Mouse (Mus musculus) kidney, postnatal 14 days (tissue): ENCODE results near the gene Kif1bp.

Experiments used
- DNase-seq: peaks from one replicate; pipeline ENCODE4 v3.0.0; 2022; ENCODE audit warnings: mixed read lengths

Gene Kif1bp

DNA sequence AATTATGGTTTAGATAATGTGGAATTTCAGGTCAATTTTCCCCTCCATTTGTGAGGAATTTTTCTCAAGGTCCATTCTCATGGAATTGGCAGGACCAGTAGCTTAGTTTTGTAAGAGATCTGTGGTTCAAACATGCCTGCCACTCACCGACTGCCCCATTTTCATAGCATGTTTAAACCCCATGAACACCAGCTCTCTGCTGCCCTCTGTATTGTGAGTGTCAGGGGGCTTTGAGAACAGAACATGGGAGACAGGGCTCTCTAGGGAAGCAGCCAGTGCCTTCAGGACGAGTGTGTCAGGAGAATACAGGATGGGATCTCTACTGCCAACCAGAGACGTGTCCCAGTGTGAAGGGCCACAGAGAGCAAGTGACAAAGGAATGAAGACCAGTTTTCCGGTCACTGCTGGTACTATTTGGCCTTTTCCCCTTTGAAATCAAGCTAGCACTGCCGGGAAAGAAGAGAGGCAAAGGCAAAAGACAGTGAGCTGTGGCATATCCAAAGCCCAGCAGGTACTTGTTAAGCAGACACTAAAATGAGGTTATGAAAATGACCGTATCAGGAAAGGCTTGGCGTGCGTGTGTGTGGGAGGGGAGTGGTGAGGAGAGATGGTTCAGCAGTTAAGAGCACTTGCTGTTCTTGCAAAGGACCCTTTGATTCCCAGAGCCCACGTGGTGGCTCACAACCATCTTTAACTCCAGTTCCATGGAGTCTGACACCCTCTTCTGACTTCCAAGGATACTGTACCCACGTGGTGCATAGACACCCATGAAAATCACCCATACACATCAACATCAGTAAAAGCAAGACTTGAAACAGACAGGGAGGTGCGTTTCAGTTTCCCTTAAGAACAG, 22.3 kb downstream of the Kif1bp start:
- DNase-seq = no peak

DNA sequence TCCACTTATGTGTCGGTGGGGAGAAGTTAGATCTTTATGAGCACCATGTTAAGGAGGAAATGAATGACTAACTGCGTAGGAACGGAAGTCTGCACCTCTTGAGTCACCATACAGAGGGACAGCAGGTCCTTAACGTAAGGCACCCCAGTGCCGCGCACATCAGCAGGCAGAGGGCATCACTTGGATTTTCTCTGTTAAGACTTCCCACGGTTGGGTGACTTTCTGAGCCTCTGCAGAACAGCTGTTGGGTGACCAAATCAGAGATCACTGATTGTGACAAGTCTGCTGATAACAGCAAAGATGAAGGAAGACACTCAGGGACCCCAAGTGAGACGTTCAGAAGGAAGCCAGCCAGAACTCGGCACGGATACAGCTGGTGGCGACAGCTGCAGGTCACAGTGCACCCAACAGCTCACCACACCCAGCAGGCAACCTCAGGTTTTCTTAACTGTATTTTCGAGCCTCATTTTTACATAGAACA, 24.6 kb downstream of the Kif1bp start:
- DNase-seq = no peak

DNA sequence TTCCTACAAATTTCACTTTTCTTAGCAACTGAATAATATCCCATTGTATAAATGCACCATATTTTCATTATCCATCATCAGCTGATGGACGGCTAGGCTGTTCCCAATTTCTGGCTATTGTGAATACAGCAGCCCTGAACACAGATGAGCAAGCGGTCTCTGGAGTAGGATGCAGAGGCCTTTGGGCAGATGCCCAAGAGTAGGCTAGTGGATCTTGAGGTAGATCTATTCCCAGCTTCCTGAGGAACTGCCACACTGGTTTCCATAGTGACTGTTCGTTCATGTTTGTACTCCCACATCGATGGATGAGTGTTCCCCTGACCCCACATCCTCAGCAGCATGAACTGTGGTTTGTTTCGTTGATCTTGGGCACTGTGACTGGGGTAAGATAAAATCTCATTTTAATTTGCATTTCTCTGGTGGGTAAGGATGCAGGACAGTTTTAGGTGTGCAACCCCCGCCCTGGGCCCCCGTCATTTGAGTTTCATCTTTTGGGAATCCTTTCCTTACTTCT, 27.4 kb downstream of the Kif1bp start:
- DNase-seq = no peak

DNA sequence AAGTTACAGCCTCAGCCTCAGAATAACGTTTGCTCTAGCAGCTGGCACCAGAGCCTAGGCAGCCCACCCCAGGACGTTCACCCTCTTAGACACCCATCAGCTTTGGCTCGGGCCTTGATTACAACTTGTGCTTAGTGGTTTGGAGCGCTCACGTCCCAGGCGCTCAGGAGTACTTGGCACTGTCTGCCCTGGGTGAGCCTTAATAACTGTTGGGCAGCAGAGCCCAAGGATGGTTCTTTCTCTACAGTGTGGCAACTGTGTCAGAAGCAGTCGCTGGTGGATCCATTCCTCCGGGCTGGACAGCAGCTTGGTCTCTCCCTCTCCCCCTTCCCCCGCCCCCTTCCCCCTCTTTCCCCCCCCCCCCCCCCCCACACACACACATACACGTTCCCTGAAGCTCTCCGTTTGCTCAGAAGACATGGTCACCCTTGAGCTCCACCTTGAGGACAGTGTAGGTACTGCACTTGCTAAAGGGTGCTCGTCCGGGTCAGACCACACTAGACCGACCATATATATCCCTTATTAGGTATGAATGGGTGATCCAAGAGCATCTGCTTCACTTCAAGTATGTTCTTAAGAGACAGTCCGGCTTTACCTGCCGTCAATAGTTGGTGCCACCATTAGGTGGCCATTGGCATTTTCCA, 28.6 kb downstream of the Kif1bp start:
- DNase-seq = peak; percentile 81

DNA sequence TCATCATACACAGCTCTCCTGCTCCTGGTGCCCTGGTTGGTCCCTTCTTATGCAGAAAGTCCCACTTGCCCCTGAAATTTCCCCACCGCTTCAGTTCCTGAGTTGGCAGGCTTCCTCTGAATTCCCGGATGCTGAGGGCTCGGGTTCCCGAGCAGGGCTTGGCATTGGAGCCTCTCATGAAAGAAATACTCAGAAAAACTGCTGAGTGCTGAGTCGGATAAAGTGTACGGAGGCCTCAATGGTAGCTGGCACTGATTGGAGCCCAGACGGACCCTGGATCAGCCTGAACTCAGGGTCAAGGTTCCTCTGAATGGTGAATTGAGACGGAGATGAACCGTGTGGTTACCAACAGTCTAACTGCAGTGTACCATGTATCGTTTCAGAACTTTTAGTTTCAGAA, 31.8 kb downstream of the Kif1bp start:
- DNase-seq = peak; percentile 41

DNA sequence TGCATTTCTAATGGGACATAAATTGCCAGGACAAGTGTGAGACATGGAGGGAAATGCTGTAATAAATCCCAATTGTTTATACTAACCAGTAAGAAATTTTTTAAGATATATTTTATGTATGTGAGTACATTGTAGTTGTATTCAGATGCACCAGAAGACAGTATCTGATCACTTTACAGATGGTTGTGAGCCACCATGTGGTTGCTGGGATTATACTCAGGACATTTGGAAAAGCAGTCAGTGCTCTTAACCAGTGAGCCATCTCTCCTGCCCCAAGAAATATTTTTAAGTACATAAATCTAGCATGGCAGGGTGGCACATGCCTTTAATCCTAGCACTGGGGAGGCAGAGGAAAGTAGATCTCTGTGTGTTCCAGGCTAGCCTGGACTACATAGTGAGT, 32.5 kb downstream of the Kif1bp start:
- no peak for DNase-seq

DNA sequence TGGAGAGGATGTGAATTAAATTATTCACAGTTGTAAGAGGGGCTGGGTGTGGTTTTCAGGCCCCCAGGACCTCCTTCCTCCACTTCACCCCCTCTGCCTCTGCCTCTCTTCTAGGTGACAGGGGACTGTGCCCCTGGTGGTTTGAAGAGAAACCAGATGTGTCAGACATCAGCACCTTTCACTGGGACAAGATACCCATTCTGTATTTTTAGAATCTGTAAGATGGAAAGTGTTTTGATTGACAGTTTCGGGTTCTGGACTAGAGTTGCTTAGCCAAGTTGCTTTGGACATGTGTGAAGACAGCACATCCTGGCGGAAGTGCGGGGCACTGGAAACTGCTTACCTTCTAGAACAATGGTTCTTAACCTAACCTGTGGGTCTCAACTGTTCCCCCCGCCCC, 33.9 kb downstream of the Kif1bp start:
- no peak for DNase-seq

DNA sequence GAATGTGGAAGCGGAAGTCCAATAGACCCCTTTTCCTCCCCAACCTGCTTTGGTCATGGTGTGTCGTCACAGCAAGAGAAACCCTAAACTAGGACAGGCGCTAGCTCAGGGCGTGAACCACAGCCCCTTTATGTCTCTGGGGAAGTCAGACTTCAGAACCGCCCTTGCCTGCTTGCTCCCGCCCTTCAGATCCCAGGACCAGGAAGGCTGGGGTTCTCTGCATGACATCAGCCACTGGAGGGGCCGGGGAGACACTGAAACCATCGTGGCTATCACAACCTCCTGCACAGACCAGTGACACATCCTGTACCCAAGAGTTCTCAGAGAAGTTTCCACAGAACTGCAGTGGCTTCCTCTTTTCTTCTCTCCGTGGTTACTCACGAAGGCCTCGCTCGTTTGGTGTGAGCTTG, 34.9 kb downstream of the Kif1bp start:
- no peak for DNase-seq

DNA sequence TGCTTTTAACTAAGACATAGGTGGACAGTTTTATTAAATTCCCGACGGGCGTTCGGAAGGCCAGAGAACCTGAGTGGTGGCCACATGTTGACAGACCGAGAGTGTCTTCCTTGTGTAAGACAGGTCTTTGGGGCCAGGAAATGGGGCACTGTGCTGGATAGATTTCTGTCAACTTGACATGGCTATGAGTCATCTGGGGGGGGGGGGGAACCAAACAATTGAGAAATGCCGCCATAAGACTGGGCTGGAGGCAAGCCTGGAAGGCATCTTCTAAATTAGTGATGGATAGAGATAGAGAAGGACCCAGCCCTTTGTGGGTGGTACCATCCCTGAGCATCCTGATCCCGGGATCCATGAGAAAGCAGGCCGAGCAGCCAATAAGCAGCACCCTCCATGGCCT, 35.3 kb downstream of the Kif1bp start:
- DNase-seq = no peak

DNA sequence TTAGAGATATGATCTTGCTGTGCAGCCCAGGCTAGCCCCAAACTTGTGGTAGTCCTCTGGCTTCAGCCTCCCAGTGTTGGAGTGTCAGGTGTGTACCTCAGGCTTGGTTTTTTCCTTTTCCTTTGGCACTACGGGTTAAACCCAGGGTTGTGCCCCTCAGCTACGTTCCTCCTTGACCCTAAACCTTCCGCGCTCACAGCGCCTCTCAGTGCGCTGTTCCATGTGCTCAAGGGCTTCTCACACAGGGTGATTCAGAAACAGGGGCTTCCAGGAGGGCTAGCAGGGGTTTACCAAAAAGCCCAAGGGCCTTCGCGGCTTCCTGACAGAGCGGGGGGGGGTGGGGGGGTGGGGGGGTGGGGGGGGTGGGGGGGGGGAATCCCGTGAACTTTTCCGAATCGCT, 35.8 kb downstream of the Kif1bp start:
- DNase-seq = no peak

DNA sequence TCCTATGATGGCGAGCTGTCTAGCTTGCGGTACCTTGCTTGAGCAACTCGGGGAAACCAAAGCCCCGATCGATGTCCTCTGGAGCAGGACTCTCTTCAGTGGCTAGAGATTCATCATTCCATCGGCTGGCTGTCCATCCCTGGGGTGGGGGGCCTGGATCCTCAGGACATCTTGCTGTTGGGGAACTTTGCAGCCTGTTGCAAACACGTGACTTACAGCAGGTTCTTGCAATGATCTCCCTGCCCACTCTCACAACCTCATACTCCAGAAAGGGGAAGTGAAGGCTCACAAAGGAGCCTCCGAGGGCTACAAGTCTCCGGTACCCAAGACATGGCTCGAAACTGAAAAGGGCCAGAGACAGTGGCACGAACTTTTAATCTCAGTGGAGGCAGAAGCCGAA, 36.8 kb downstream of the Kif1bp start:
- no peak for DNase-seq

DNA sequence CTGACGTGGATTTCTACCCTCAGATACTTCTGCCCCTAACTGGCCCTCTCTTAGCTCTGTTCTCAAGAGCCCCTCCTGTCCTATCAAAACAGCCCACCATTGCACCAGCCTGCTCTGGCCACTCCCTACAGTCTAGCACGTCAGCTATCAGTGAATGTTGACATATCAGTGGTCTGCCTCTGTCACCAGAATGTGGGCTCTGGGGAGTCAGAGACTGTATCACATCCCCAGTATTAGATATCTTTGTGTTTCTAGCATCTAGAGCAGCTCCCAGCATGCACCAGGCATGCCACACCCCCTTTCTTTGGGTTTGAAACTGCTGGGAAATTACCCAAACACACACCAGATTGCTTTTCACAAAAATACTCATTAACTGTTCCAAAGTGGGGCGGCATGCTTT, 37.5 kb downstream of the Kif1bp start:
- no peak for DNase-seq

DNA sequence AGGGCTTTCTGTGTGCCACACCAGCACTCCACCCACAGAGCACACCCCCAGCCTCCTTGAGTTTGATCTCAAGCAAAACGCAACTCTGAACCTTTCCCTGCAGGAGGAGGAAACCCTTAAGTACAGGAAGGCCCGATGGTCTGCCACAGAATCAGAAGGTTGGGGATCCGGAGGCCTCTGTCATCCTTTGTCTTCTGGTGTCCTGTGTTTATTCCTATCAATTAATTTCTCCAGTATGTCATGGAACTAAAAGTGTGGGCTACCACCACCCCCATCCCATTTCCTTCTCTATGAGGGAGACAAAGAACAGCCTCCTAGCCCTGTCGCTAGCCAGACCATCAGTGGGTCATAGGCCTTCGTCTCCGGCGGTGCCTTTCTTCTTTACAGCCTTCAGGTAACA, 43.7 kb downstream of the Kif1bp start:
- no peak for DNase-seq

DNA sequence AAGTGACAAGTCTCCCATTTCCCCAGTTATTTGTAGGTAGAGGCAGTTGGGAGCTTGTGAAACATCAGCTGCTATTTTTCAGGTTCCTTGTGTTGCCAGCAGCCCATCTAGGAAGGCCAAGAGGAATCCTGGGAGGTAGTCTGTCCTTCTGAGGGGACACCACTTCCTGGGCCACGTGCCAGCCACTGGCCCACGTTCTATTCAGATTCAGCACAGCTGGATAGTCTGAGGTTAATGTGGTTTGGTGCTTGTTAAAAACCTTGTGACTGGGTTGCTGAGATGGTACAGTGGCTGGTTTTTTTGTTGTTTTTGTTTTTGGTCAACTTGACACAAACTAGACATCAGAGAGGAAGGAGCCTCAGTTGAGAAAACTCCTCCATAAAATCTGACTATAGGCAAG, 45.4 kb downstream of the Kif1bp start:
- DNase-seq = no peak

DNA sequence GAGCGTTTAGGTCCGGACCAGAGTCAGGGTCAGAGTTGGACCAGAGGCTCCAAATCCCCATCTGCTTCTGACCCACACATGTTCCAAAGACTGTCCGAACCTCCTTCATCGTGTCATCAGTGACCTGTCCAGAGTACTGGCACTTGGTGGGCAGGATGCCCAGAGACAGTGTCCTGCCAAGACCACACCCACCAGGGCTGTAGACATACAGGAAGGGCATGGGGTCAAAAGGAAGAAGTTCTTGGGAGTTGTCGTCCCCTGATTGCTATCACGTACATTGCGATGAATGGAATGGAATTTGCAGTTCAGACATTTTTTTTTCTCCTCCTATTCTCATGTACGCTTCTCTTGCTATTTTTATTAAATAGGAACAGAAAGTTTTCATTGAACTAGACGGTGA, 48.1 kb downstream of the Kif1bp start:
- DNase-seq = peak; percentile 85

DNA sequence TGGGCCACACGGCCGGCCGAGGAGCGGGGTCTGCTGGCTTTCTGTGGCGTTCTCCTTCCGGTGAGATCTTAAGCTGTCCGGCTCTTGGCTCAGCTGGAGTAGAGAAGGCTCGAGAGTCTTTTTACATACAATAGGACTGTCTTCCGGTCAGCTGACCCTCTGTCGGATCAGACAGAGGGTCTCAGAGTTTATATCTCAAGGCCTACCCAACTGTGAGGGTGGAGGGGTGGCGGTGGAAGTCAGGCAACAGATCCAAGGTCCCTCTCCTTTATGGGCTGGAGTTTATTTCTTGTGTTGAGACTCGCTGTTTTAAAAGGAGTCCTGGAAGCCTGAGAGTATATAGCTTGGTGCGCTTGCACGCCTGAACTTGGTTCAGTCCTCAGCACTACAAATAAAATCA, 50.9 kb downstream of the Kif1bp start, which contains the start of gene Srgn:
Gene Srgn (minus strand): TSS at position 101 of the 400 bp plus-strand sequence.
- no peak for DNase-seq

DNA sequence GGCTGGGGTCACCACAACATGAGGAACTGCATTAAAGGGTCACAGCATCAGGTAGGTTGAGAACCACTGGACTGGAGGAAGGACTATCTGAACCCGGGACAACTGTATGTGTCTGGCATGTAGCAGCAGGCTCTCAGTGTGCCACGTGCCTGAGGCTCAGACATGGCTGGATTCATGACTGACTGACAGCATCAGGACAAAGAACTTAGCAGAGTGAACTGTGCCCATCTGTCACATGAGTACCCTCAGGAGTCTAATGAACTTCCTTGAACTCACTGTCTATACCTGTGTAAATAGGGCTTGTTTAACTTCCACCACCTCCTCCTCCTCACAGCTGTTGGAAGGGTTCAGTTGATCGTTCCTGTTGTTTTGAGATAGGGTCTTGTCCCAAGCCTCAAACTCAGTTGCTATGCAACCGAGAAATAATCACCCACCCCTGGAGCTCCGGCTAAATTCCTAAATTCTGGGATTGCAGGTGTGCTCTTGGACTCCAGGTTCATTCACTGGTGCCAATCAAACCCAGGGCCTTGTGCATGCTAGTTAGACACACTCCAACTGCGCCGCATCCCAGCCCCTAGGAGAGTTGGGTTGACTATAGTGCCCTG, 55.8 kb downstream of the Kif1bp start:
- no peak for DNase-seq

DNA sequence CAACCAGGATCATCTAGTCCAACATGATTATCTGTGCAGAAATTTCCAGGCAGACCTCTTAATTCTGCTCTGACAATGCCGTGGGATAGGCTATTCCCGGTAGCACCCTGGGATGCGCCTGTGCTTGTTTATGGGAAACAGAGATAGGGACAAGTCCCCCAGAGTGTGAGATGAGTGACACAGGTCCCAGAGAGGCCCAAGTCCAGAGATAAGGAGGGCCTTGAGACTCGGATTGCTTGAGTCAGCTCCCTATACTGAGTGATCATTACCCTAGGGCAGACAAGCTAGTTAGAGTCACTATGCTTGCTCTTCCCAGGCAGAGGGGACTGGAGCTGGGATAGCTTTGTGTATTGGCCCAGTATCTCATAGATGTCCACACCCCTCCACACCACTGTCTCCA, 56.5 kb downstream of the Kif1bp start:
- no peak for DNase-seq

DNA sequence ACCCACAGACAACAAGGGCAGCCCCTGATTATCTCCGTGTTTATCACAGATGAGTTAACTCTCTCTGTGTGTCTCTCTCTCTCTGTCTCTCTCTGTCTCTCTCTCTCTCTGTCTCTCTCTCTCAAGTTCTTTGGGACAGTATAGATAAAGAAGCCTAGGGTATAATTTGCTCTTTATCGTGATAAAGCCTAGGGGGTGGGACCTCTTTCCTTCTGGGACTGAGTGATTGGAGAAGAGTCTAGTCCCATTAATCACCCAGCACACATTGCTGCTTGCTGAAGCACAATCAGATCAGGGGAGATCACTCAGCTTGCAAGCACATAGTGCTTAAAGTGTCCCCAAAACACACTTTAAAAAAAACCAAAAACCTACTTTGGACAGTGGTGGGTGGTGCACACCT, 57.3 kb downstream of the Kif1bp start:
- DNase-seq = no peak

DNA sequence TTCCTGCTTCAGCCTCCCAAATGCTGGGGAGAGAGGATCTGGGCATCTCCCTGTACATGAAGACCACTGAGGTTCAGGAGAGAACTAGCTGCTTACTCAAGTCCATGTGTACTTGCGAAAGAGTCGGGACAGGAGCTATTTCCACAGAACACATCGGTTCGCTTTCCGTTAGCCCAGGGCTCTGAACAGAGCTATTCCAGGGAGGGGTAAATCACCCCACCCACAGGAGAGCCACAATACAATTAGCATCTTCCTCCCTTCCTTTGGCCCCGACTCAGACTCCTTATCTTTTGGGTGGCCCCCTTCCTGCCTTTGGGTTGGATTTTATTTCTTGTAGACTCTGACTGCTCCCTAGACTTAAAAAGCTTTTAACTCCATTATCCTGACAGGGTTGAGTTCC, 60.7 kb downstream of the Kif1bp start:
- no peak for DNase-seq

DNA sequence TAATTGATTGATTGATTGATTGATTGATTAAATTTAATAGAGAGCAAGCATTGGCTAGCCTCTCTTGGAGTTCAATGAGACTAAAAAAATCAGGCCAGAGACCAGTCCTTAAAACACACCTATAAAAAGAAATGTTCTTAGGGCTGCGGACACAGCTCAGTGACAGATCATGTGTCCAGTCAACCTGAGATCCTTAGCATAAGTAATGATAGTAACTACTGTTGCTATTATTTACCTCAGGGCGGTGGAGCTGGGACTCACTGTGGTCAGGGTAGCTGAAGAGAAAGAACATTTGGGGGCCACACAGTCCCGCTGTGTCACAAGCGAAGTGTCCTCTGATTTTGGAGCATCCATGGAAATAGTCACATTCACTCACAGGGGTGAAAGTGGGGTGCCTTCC, 65.4 kb downstream of the Kif1bp start:
- DNase-seq = no peak

DNA sequence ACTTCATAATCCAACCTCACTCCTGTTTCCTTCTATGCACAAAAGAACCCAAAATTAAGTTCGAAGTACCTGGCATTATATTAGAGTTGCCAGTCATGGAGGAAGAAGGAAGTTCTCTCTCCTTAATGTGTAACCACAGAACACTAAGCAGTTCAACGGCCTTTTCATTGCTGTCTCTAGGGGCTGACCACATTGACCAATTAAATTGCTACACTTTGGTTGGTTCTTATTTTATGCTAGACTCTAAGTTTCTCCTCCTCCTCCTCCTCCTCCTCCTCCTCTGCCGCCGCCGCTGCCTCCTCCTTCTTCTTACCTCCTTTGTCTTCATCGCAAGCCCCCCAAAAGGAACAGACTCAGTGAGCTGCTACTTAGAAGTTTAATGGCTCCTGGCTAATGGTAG, 66.7 kb downstream of the Kif1bp start:
- DNase-seq = no peak

DNA sequence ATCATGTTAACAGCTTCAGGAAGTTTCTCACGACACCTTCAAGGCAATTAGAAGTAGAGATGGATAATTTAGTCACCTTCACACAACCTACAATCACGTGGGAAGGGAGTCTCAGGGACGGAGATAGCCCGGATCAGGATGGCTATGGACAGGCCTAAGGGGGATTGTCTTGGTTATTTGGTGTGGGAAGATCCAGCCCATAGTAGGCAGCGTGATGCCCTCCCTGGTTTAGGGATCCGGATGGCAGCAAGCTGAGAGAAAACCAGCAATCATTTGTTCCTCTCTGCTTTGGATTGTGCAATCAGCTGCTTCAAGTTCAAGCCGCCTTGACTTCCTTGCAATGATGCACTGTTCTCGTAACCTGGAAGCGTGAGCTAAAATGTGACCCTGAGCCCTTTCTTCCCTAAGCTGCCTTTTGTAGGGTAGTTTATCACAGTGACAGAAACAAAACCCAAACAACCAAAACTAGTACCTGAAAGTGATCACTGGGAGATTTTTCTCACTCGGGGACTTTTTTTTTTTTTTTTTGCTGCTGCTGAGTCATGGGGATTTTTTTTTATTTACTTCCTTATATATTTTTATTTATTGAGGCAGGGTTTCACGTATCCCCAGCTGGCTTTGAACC, 69.1 kb downstream of the Kif1bp start:
- DNase-seq = no peak
